Mouse (Mus musculus): ENCODE data around the gene Lrrk1.
A peak's percentile ranks its signal among the peaks of the same experiment; 100 is the strongest.

Lrrk1 gene

DNA sequence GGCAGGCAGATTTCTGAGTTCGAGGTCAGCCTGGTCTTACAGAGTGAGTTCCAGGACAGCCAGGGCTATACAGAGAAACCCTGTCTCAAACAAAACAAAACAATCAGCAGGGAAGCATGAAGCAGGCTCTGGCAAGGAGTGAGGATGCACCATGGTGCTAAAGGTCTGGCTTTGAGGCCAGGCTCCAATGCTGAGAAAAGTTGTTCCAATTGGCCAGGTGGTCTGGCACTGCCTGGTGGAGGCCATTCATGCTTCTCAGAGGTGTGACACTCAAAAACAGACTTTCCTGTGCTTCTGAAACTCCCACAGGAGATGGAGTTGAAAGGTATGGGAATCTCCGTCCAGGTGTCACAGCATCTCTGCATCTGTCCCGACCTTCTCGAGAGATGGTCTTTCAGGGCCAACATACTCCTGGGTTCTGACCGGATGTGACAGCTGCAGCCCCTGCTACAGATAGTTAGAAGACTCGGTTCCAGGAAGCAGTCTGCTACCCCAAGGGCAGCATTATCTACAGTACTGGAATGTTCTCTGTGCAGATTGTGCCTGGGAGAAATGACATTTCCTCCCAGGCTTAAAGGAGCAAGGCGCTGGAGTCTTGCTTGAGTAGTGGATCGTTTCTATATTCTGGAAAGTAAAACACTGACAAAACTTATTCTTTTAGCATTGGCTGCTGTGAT is 134.0 kb downstream of the Lrrk1 start:
- DNase-seq (ENCODE audit: low read depth), result no peak

GRCm38 (mm10) chr7:66250030-66250429 is 138.1 kb downstream of the Lrrk1 start:
- DNase-seq (ENCODE audit: low read depth), result peak; percentile 62

GRCm38 (mm10) chr7:66249426-66249825 is 138.7 kb downstream of the Lrrk1 start:
- no peak for DNase-seq (ENCODE audit: low read depth)

DNA sequence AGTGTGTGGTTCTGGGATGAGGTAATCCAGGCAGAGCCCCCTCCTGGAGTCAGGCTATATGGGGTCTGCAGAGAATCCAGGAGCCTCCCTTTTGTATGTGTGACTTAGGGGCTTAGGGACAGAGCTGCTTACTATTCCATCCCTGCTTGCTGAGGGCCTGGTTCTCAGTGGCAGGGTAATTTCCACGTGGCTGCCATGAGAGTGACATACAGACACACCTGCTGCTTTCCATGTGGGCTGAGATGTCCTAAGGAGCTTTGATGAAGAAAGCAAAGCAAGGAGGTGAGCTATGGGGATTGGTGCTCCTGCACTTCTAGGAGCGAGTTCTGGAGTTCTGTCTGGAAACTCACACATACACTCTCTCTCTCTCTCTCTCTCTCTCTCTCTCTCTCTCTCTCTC is 139.1 kb downstream of the Lrrk1 start:
- no peak for DNase-seq (ENCODE audit: low read depth)

DNA sequence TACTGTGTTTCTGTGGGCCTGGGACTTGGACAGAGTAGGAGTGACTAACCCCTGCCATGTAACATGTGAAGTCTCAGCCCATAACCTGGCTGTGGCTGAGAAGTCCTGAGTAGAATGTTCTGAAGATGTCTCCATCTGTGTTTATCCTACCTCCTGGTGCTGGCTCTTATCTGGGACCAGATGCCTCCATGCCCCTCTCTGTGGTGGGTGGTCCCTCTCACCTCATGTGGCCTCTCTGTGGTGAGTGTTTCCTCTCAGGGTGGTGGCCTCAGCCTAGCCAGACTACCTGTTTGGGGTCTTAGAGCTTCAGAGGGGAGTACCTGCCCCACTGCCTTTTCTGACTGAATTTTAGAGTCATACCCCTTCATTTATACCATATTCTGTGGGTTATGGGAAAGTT is 139.9 kb downstream of the Lrrk1 start:
- DNase-seq (ENCODE audit: low read depth), result no peak

DNA sequence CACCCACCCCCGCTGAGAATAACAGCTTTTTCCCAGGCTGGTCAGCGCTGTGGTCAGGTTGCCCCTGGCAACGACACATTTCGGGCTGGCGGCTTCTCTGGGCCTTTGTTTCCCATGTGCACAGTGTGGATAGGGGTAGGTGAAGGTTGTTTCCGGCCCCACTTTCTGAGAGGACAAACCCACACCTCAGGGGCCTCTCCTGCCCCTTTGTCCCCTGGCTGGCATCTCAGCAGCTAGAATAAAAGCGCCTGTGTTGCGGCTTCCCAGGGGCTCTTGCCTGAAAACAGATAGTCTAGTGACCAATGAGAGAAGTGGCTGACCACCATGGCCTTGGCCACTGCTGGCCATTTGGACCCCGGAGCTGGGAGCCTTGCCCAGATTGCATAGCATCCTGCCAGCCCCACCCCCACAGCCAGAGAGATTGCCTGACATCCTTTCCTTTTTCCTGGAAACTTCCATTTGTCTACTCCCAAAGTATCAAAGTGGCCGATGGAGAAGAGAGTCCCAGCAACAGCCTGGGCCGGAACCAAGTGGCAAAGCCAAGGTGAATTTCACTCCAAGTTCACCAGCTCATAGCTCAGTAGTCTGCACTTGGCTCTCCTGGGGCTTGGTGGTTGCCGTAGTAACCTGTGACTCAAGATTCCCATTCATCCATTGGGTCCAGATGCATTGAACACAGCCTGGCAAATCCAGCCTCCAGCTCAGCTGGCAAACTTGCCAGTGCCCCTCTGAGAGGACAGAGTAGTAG is 140.7 kb downstream of the Lrrk1 start:
- peak; percentile 92 for DNase-seq (ENCODE audit: low read depth)

GRCm38 (mm10) chr7:66246716-66247235 is 141.4 kb downstream of the Lrrk1 start:
- no peak for DNase-seq (ENCODE audit: low read depth)

GRCm38 (mm10) chr7:66245646-66246045 is 142.5 kb downstream of the Lrrk1 start:
- no peak for DNase-seq (ENCODE audit: low read depth)

DNA sequence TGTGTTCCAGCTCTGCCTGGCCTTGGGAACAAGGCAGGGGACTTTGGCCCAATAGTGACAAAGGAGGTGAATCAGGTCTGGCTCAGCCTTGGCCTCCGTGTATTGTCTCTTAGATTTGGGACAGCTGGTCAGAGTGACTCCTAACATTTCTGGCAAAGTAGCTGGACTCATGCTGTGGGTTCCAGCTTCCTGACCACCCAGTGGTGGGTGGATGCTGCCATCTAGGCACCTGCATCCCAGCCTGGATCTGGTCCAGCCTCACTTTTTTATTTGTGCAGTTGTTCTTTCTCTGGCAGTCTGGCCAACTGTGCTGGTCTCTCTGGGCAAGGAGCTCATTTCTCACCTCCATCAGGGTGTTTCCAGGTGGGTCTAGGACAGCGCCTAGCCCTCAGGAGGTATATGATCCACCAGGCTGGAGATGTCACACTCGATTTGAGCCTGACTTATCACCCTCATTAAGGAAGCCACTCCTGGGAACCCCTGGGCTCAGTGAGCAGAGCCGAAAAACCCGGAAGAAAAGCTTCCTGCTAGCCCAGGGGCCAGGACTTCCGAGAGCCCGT is 144.3 kb downstream of the Lrrk1 start:
- no peak for DNase-seq (ENCODE audit: low read depth)

DNA sequence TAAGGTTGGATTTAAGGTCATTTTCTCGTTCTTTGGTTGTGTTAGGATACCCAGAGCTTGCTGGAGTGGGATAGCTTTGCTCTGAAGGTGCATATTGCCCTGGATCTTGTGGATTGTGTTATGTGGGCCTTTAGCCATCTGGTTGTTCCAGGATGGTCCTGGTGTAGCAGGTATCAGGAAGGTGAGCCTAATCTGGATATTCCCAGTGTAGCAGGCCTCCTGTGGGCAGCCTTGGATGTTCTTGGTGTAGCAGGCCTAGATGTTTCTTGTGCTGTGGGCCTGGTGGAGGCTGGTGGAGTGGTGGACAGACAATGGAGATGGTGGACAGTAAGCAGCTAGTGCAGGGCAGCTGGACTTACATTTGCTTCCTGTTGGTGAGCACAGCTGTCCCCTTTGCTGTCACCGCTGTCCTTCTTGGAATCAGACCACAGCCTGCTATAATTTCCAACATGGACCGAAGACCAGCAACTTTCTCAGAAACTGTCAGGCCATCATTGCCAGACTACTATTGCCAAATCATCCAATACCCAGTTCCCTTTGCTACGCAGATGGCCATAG is 146.2 kb downstream of the Lrrk1 start:
- DNase-seq (ENCODE audit: low read depth), result no peak

- no peak for DNase-seq (ENCODE audit: low read depth)
Observed at GRCm38 (mm10) chr7:66238157-66238556, 150.0 kb downstream of the Lrrk1 start.

- no peak for DNase-seq (ENCODE audit: low read depth)
Observed at GRCm38 (mm10) chr7:66233947-66234516, 154.1 kb downstream of the Lrrk1 start.

DNA sequence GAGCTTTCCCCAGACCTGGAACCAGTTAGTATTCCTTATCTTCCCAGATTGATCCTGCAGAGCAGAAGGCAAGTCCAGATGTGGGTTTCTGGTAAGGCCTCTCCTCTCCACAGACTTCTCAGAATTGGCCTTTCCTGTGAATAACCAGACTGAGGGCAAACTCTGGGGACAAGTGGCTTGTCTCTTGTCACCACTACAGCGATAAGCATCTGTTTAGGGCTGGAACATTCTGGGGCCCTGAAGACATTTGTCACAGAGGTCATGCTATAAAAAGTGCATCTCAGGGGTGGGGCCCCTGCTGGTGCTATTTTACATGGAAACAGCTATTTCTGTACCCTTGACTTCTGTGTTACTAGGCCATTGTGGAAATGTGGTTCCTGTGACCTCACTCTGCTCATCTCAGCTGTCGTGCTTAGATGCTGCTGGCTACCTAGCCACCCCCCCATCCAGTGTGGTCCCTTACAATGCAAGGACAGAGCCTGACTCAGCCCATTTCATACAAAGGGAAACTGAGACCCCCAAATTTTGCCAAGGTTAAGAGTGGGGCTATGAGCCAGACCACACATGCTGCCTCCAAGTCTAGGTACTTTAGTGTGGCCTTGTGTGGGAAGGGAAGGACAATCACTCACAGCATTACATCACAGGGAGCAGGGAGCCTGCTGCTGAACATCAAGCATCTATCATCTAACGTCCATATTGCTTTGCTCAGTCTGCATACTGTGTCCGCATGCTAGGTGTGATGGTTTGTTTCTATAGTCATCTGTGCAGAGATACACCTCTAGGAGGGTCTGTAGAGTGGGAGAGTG is 154.8 kb downstream of the Lrrk1 start:
- peak; percentile 71 for DNase-seq (ENCODE audit: low read depth)

GRCm38 (mm10) chr7:66231861-66232260 is 156.3 kb downstream of the Lrrk1 start:
- no peak for DNase-seq (ENCODE audit: low read depth)

- peak; percentile 89 for DNase-seq (ENCODE audit: low read depth)
Observed at GRCm38 (mm10) chr7:66230638-66231550, 157.3 kb downstream of the Lrrk1 start.

- DNase-seq (ENCODE audit: low read depth), result no peak
Observed at GRCm38 (mm10) chr7:66230246-66230637, 157.9 kb downstream of the Lrrk1 start.

DNA sequence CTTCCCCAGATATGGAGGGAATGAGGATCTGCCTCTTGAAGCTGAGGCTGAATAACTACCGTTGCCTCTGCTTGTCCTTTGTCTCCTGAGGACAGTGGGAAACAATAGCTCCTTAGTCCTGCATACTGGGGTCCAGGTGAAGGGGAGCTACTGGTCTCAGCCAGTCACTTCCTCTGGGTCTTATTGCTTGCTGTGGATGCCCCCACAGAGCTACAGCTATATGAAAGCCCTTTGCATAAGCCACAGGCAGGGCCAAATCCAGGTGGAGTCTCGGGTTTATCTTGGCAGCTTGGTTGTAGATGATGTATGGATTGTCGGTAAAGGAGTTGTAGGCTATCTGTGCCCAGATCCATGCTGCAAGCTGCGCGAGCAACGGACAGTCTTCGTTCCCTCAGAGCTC is 158.7 kb downstream of the Lrrk1 start:
- DNase-seq (ENCODE audit: low read depth), result no peak

- no peak for DNase-seq (ENCODE audit: low read depth)
Observed at GRCm38 (mm10) chr7:66228610-66228920, 159.6 kb downstream of the Lrrk1 start.

DNA sequence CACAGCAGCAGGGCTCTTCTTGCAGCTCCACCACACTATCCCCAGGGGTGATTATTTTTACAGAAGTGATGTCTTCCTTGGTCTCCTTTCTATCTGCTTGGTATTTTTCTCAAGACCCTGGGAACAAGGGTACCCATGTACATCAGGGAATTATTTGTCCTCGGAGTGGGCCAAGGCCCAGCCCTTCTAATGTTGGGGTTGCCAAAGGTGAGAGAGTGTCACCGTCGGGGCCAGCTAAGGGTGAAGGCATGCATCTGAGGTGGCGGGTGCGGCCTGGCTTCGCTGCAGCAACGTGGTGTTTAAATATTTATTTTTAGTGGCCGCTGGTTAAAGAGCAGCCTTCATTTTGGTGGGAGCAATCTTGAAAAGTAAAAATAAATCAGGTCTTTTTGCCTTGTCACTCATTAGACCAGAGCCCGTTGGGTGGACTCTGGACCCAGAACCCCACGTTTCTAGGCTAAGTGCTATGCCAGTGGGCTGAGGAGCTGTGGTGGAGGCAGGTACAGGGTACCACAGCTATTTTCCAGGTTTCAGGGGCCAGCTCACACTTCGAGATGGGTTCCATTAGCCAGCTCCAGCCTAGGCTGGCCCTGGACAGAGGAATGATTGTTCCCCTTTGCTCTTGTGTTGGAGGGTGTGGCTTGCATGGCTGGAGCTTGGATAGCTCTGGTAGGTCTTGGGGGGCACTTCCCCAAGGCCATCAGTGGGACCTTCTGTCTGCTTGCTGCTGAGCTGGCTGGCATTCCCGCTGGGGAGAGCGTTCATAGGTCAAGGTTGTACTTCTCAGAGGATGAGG is 160.1 kb downstream of the Lrrk1 start:
- DNase-seq (ENCODE audit: low read depth), result no peak

DNA sequence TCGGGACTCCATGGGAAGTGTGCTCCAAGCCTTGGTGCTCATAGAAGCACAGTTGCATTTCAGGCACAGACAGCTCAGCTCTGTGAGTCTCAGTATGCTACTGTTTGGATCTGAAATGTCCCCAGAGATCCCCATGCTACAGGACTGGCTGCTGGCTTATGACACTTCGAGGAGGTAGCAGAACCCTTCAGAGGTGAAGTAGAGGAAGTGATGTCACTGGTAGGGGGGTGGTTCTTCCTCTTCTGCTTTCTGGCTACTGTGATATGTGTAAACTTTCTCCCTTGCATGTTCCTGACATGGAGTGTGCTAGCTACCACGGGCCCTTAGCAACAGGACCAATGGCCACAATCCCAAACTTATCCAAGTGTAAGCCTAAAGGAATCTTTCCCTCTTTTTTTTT is 162.3 kb downstream of the Lrrk1 start:
- no peak for DNase-seq (ENCODE audit: low read depth)
